Mouse (Mus musculus) left cerebral cortex, adult 18-20 months (tissue): ENCODE results near the gene B4galnt4. TPM values are rescaled to one million over a fixed set of nuclear protein-coding genes. Genes with fewer than 3 reads are reported as not detected.
A peak's percentile ranks its signal among the peaks of the same experiment; 100 is the strongest.

Source experiments
- DNase-seq, 2 experiments: peaks; one replicate each; pipeline ENCODE4 v3.0.0; 2021 to 2022; ENCODE audit warnings: low spot score in 2 of 2, mixed read lengths in 1 of 2
- total RNA-seq, 2 experiments: library from RNA; stranded (reverse); gene quantifications; 2 replicates each; pipeline ENCODE4 v1.2.3; 2021

B4galnt4 gene
- total RNA-seq, 2 experiments from 2014 or later = 85.9 to 86.1 TPM

DNA sequence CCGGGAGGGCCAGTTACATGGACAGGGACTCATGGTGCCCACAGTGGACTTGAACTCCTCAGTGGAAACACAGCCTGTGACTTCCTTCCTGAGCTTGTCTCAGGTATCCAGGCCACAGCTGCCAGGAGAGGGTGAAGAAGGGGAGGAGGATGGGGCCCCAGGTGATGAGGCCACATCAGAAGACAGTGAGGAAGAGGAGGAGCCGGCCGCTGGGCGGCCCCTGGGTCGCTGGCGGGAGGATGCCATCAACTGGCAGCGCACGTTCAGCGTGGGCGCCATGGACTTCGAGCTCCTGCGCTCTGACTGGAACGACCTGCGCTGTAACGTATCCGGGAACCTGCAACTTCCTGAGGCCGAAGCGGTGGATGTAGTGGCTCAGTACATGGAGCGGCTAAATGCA is 7.4 kb downstream of the B4galnt4 start:
- no peak for DNase-seq

DNA sequence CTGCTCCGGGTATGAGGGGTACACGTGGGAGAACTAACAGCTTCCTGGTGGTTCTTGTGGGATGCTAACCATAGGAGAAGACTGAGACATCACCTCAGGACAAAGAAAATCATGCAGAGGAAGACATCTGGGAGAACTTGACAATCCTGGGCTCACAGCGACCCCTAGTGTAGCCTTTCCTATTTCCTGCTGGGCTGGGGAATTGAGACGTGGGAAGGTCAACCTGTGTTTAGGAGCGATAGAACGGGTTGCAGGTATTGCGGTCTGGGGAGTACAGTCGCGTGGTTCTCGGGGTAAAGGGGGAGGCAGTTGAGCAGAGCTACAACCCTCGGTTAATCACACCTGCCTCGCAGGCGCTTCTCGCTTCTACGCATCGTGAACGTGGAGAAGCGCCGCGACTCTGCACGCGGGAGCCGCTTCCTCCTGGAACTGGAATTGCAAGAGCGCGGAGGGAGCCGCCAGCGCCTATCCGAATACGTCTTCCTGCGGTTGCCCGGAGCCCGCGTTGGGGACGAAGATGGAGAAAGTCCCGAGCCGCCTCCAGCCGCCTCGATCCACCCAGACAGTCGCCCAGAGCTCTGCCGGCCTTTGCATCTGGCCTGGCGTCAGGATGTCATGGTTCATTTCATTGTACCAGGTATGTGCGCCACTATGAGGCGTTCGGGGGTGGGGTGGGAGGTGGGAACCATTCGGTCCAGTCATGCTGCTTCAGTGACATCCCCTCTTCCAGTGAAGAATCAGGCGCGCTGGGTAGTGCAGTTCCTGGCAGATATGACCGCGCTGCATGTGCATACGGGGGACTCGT is 9.4 kb downstream of the B4galnt4 start:
- peak; percentile 81 to 84 for DNase-seq

DNA sequence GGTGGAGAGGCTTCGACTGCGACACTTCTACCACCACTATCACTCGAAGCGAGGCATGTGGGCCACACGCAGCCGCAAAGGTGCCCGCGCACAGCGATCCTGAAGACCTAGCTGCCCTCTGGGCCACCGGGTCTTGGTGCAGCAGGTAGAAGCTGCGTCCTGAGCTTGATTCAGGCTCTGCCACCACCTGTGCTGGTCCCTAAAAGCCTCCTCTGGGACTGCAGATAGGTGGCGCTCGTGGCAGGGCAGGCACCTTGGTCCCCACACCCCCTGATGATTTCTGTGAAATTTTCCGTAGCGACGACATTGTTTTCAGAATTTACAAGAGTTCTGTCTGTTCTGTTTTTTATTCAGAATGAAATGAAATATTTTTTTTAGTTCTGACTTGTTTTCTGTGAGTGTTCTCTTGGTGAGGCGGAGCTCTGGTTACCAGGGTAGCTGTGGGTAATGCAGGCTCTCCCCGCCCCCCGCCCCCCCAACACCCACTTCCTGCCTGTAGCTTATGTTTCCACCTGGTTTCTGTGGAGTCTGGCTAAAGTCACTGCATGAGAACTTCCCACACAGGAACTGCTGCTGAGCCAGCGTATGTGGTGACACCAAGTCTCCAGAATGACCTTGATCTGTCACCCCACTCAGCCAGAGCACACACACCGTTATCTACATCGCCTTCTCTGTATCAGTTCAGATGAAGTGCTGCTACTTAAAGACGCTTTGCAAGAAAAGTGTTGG is 11.3 kb downstream of the B4galnt4 start:
- DNase-seq = no peak

DNA sequence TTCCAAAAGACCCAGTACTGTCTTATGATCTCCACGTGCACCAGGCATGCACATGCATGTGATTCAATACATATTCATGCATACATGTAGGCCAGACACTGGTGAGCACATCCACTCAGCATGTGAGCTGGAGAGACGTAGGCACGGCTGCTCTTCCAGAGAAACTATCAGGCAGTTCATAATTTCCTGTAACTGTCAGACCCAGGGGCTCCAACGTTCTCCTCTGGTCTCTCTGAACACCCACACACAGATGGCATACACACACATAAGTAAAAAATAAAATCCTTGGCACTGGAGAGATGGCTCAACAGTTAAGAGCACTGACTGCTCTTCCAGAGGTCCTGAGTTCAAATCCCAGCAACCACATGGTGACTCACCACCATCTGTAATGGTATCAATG is 12.9 kb downstream of the B4galnt4 start:
- DNase-seq = no peak

DNA sequence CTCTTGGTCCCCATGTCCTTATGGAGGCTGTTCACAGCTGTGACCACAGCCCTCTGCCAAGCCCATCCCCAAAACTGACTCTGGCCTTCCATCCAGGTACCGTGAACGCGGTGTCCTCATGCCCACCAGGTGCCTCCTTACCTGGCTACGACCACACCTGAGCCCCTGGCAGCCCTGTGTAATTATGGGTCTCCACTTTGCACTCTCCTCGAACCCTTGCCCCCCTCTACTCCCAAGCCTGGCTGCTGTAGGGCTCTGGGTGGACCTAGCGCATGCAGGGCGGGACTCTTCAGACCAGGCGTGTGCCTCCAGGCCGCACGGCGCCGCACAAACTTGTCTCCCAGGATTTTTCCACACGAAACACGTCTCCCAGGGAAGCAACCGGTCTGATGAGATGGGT is 16.9 kb downstream of the B4galnt4 start, which contains the start of gene Pkp3:
Gene Pkp3, plus strand, starts transcription at position 378 of the 400 bp plus-strand sequence.
- DNase-seq = no peak

DNA sequence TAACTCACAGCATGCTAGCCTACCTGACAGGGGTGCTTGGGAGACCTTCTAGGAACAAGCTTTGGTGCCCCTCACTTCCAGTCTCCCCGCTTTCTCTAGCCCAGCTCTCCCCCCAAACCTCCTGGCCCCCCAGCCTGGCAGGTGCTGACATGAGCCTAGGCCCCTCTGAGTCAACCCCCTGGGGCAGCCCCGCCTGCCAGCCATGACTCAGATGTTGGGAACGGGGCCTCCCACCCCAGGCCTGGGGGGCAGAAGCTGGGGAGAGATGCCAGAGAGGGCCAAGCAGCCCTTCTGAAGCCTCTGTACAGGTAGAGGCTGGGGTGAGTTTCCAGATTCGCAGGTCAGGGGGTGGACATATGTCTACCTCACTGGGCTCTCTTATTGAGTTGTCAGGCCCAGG is 18.0 kb downstream of the B4galnt4 start:
- DNase-seq = no peak

DNA sequence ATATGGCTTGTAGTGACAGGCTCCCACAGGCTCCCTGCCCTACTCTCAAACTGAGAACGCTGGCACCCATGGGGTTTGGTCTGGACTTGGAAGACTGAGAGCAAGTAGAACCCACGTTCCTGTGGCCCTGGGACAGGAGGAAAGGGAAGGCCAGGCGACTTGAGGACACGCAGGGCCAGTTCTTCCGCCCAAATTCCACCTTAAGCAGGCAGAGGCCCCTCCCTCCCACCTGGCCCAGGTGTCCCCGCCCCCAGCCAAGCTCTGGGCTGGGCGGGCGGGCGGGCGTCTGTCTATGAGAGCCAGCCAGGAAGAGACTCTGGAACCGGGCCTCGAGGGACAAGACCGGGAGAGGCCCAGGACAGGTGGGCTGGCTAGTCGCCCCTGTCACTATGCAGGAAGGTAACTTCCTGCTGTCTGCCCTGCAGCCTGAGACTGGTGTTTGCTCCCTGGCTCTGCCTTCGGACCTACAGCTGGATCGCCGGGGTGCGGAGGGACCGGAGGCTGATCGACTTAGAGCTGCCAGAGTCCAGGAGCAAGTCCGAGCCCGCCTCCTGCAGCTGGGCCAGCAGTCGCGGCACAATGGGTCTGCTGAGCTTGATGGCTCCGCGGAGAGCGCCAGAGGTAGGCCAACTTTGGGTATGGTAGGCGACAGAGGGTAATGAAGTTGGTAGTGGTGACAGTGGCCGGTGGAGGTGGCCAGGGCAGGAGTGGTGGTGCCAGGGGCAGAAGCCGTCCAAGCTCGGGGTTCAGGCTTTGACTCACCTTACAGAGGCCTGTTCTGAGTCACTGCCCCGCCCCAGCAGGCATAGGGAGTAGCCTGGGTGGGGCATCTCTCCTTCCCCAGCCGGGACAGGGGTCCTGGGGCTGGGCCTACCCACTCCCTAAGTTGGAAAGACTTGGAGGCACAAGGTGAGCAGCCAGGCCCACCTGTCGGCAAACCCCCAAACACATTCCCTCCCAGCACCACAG is 18.9 kb downstream of the B4galnt4 start:
- DNase-seq = no peak

DNA sequence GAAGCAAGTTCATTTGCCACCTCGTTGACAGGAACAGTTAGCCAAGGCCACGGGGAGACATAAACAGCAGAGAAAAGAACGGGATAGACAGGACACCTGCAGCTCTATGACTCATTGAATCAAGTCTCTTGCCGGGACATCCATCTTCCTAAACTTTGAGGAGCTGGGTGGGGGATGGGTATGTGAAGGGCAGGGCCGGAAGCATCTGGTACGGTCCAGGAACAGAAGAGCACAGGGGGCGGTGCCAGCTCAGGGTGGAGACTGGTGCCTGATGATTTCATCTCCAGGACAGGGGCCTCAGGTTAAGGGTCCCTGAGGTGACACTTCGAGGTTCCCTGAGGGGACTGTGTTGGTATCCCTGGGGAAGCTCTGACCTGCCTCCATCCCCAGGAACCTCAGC is 27.0 kb downstream of the B4galnt4 start:
- DNase-seq = no peak

DNA sequence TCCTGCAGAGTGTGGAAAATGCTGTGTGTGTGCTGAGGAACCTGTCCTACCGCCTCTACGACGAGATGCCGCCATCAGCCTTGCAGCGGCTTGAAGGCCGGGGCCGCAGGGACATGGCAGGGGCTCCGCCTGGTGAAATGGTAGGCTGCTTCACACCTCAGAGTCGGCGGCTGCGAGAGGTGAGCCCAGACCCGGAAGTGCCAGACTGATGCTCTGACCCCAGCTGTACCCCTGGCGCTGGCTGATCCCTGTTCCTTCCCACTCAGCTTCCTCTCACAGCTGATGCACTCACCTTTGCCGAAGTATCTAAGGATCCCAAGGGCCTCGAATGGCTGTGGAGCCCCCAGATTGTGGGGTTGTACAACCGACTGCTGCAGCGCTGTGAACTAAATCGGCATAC is 27.6 kb downstream of the B4galnt4 start:
- no peak for DNase-seq

DNA sequence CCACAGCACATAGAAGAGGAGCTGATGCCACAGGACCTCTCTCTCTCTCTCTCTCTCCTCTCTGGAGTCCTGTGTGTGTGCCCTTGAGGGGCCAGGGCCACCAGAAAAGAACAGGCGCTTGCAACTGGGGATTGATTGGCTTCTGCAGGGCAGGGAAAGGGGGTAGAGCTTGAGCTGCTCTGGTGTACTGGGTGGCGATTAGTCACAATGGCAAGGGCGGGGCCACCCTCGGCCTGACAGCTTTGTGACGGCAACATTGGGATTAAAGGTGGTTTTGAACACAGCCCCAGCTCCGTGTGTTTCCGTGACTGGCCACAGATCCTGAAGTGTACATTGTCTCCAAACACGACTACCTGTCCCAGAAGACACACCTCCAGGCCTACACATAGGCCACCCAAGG is 29.3 kb downstream of the B4galnt4 start:
- DNase-seq = no peak

DNA sequence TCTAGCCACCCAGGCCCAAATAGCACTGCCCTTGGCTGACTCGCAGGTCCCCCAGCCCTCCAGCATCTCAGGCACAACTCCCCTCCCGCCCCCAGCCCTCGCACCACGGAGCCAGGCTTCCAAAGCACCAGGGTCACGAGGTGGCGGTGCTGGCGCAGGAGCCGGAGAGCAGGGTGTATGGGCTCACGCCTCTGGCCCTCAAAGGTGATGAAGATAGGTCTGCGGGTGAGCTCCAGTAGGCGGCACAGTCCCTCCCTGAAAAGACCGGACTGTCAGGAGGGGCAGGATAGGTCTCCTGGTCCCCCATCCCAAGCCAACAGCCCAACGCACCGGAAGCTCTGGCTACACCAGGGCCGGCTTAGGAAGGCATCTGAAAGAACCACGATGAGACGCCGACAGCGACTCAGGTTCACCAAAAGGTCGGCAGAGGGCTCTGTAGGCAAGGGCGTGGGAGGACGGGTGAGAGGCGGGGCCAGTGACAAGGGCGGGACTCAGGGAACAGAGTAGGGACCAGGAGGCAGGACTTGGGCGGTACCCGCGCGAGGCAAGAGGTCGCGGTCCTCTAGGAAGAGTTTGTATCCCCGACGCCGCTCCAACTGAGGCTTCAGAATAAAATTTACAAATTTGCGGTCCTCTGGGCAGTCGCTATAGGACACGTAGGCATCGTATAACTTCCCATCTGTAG is 31.3 kb downstream of the B4galnt4 start:
- peak; percentile 31 to 49 for DNase-seq

DNA sequence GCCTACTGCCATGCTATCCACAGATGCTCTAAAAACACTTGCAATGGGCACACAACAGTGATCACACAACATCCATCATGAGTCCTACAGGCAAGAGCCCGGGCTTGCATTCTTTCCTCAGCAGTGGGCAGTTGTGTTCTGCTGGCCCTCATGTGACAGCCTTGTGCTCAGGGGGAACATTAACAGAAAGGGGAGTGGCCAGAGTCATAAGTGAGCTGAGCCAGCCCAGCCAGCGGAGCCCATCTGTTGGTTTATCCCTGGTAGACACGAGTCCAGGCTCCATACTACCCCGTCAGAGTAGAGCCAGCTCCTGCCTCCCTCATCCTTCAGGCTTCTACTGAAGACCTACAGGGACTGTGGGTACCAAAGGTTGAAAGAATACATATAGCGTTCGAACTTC is 33.0 kb downstream of the B4galnt4 start:
- no peak for DNase-seq

DNA sequence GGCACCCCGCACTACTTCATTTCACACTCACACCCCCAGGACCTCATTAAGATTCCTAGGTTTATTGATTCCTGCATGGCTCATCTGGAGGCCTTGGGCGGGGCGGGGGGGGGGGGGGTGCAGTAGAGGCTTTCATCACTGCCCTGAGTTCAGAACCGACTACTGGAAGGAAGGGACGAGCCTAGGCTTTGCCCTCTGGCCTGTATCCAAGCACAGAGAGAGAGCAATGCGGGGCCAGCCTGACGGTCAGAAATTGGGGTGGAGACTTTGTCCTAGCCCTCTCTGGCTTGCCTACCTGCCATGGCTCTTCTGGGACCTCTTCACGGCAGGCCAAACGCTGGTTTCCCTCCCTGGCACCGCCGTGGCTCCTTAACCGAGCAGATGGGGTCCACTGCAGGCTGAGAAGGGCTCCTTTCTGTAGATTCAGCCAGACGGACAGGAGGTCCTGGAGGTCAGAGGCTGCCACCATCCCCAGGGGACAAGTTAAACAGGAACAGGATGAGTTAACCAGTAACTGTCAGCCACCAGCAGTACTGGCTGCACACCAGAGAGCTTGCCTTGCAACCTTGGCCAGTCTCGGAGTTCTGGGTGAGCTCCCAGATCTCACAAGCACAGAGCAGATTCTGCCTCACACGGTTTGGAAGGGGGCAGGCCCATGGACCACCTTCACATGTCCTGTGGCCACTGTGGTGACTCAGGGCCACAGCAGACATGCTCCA is 33.7 kb downstream of the B4galnt4 start:
- DNase-seq = no peak

DNA sequence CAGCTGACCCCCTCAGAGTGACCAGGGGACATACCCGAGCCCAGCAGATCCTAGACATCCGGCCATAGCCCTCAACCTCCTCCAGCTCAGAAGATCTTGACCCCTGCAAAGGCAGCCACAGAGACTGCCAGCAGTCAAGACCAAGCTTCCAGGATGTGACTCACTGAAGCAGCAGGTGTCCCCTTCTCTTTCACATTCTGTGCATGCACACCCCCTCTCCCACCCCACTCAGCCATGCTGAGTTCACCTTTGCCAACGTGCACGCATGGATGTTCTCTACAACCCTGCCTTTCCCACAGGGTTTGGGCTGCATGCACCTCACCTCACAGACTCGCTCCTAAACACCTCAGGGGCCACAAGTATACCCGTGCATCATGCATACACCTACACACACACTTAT is 35.1 kb downstream of the B4galnt4 start:
- DNase-seq = no peak

DNA sequence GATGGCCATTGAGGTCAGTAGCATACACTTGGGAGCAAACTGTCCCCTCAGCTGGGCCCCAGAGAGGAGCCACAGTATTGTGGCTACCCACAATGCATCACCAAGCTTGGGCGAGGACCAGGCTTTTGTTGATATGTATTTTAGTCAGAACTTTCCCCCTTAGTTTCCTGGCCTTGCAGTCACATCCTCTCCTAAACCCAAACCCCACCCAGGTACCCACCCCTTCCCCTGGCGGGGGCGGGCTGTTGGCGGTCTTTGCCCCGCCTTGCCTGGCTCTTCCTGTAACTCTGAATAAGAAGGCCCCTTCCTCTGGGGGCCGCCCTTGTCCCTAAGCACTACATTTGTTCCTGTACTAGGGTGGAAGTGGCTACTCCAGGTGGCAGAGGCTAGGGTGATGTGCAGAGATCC is 35.7 kb downstream of the B4galnt4 start:
- no peak for DNase-seq

DNA sequence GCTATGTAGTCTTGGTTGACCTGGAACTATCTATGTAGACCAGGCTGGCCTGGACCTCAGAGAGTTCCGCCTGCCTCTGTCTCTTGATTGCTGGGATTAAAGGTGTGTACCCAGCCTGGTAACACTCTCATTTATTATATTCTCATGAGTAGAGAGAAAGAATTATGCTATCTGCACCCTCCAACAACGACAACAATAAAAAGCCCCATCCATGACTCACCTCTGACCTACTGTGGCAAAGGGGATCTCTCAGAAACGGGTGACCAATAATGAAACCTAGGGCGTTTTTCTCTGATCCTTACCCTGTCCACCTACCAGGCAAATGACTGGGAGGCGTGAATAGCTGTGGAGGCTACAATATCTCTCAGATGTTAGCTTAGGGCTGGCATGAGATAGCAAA is 36.3 kb downstream of the B4galnt4 start:
- DNase-seq = no peak

DNA sequence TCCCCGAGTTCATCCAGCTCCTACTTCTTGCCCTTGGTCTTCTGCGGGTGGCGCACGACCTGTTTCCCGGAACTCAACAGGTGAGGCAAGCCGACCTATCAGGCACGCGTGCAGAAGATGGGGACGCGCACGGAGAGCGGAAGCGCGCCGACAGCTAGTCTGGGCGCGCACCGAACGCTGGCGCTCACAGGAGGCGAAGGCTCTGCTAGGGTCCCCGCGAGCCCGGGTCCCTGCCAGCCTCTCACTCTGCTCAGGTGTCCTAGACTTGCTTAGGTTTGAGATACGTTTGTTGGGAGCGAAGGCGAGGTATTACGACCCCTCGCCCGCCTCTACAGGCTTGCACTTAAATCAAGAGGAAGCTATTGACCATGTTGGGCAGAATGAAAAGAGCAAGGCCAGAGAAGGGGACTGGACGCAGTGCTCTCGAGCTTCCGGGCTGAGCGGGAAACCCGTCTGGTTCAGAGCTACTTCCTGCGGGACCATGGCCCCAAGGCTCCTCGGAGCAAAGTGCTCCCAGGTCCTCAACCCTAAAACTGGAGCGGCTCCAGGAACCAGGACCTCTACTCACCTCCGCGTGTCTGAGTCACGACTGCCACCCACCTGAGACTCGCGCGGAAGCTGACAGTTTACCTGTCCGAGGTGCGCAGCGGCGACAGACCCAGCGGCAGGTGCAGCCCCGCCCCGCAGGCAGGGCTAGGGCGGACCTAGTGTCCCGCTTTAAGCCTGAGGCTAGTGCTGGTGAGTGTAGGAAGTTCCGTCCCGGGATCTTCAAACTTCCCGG is 39.2 kb downstream of the B4galnt4 start, which contains the start of gene Sigirr:
Gene Sigirr, minus strand, starts transcription at position 662 of the 781 bp plus-strand sequence.
- DNase-seq = peak; percentile 32 to 41

DNA sequence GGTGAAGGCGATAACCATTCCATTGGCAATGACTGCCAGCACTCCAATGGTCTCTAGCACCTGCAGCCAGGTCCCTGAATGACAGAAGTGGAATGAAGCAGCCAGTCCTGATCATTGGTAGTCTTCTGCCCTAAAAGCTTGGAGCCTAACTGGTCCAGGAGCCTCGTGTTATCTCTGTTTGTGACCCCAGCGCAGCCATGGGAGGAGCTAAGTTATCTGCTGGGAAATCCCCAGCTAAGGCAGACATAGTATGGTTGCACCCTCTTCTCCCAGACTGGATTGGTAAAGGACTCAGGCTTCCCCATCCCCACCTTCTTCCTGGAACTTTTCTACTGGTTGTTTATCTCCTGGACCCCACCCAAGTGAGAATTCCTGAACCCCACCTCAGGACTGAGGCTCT is 42.3 kb downstream of the B4galnt4 start:
- no peak for DNase-seq

DNA sequence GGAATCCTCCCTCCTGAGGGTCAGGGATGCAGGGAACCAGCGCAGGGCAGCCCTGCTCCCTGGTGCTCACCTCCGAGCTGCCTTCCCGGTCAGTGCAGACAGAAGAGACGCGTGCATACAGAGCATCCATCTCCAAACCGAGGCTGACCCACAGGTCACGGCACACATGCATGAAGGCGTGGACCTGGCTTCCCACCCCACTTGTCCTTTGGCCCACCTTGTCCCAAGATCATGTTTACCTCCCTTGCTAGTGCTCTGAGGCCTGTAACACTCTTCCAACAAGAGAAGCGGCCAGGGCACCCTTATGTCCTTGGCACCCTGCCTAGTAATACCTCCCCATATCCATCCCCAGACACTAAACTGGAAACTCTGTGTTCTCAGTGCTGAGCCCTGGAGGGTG is 55.0 kb downstream of the B4galnt4 start:
- no peak for DNase-seq
